Mouse (Mus musculus): ENCODE results near the gene Taar6.

Taar6 gene

GRCm38 (mm10) chr10:23985546-23985945, at the start of gene Taar6:
TSS of gene Taar6 (minus strand) at chr10:23985646.
- no peak for DNase-seq

- no peak for DNase-seq
Measured at GRCm38 (mm10) chr10:24031347-24031746, 45.9 kb upstream of the Taar6 start.

- DNase-seq: no peak
Measured at GRCm38 (mm10) chr10:24026922-24027321, 41.5 kb upstream of the Taar6 start, which contains the start of gene Taar7d. TSS of gene Taar7d (plus strand) at chr10:24027222.

- no peak for DNase-seq
Measured at GRCm38 (mm10) chr10:24008143-24008542, 22.7 kb upstream of the Taar6 start.

GRCm38 (mm10) chr10:24007034-24007433, 21.6 kb upstream of the Taar6 start:
- DNase-seq: no peak

GRCm38 (mm10) chr10:24006442-24006841, 21.0 kb upstream of the Taar6 start:
- no peak for DNase-seq

- DNase-seq: no peak
Measured at GRCm38 (mm10) chr10:23999639-24000038, 14.2 kb upstream of the Taar6 start, which contains the start of gene Taar7b. TSS of gene Taar7b (plus strand) at chr10:23999939.

GRCm38 (mm10) chr10:23993381-23993780, 7.9 kb upstream of the Taar6 start, which contains the start of gene Taar7a:
TSS of gene Taar7a (minus strand) at chr10:23993481.
- DNase-seq: no peak

- no peak for DNase-seq
Measured at GRCm38 (mm10) chr10:23986419-23986818, 973 bp upstream of the Taar6 start.

- DNase-seq: peak; percentile 55 to 58
Measured at GRCm38 (mm10) chr10:23978901-23979705, 6.3 kb downstream of the Taar6 start.

GRCm38 (mm10) chr10:23977958-23978357, 7.5 kb downstream of the Taar6 start:
- no peak for DNase-seq

GRCm38 (mm10) chr10:23971256-23971655, 14.2 kb downstream of the Taar6 start:
- no peak for DNase-seq

- DNase-seq: no peak
Measured at GRCm38 (mm10) chr10:23970656-23971165, 14.7 kb downstream of the Taar6 start, which contains the start of gene Taar5. TSS of gene Taar5 (plus strand) at chr10:23970706.

GRCm38 (mm10) chr10:23964921-23965610, 20.4 kb downstream of the Taar6 start:
- no peak for DNase-seq

GRCm38 (mm10) chr10:23963444-23963843, 22.0 kb downstream of the Taar6 start:
- no peak for DNase-seq

- DNase-seq: no peak
Measured at GRCm38 (mm10) chr10:23960444-23960915, 25.0 kb downstream of the Taar6 start, which contains the start of gene Taar4. TSS of gene Taar4 (plus strand) at chr10:23960494.

- DNase-seq: peak in 1 of 2 experiments; percentile 27
Measured at GRCm38 (mm10) chr10:23959071-23959470, 26.4 kb downstream of the Taar6 start.

GRCm38 (mm10) chr10:23951714-23952113, 33.7 kb downstream of the Taar6 start:
- DNase-seq: no peak

GRCm38 (mm10) chr10:23949508-23950005, 35.9 kb downstream of the Taar6 start, which contains the start of gene Taar3:
TSS of gene Taar3 (plus strand) at chr10:23949558.
- DNase-seq: no peak

- peak in 1 of 2 experiments; percentile 17 for DNase-seq
Measured at GRCm38 (mm10) chr10:23948026-23948425, 37.4 kb downstream of the Taar6 start.

- no peak for DNase-seq
Measured at GRCm38 (mm10) chr10:23942465-23942864, 43.0 kb downstream of the Taar6 start.

GRCm38 (mm10) chr10:23938312-23938711, 47.1 kb downstream of the Taar6 start, which contains the start of gene Taar2:
TSS of gene Taar2 (plus strand) at chr10:23938572.
- DNase-seq: no peak

- no peak for DNase-seq
Measured at GRCm38 (mm10) chr10:23937613-23938012, 47.8 kb downstream of the Taar6 start.
